Mouse (Mus musculus) ES-Bruce4 (cell line): ENCODE measurements at regions not wholly inside any gene's neighbourhood (a gene's known extent, or its start where the extent isn't known, plus 50 kb on each side); places are given as distances from the start of the nearest gene placed in this dataset.

Experiments used
- H3K27ac ChIP-seq: 2 replicates; pipeline ENCODE4 v1.5.1; 2012; ENCODE audit warnings: low read length, inconsistent platforms; ENCODE audit not compliant: insufficient read depth
- H3K27me3 ChIP-seq: 2 replicates; pipeline ENCODE4 v1.6.1; 2012; ENCODE audit warnings: mild to moderate bottlenecking, low read length, inconsistent platforms; ENCODE audit not compliant: control insufficient read depth, poor library complexity, insufficient read depth, severe bottlenecking
- H3K36me3 ChIP-seq: 2 replicates; pipeline ENCODE4 v1.6.1; 2012; ENCODE audit warnings: inconsistent platforms, mild to moderate bottlenecking, low read length, moderate library complexity; ENCODE audit not compliant: control insufficient read depth, poor library complexity, insufficient read depth, severe bottlenecking
- H3K4me1 ChIP-seq: one replicate; pipeline ENCODE4 v1.8.1; 2011; ENCODE audit warnings: low read length; ENCODE audit not compliant: control insufficient read depth, insufficient read depth
- H3K4me3 ChIP-seq: 2 replicates; pipeline ENCODE4 v1.5.1; 2011; ENCODE audit warnings: low read depth, mild to moderate bottlenecking, low read length
- H3K9ac ChIP-seq: 2 replicates; pipeline ENCODE4 v1.6.1; 2012; ENCODE audit warnings: low read depth, mild to moderate bottlenecking, inconsistent platforms; ENCODE audit not compliant: poor library complexity, severe bottlenecking
- H3K9me3 ChIP-seq: replicated peaks from 2 replicates; pipeline ENCODE4 v1.6.1; 2012; ENCODE audit warnings: mild to moderate bottlenecking, low read length, inconsistent platforms; ENCODE audit not compliant: control insufficient read depth, poor library complexity, insufficient read depth, severe bottlenecking
- CTCF ChIP-seq: IDR thresholded peaks from one replicate; pipeline ENCODE4 v1.8.1; 2011; ENCODE audit warnings: low read depth, low read length
- EP300 ChIP-seq: IDR thresholded peaks from 2 replicates; pipeline ENCODE4 v1.6.1; 2011; ENCODE audit warnings: low read depth, low read length; ENCODE audit not compliant: insufficient read depth
- POLR2A ChIP-seq: IDR thresholded peaks from one replicate; pipeline ENCODE4 v1.8.1; 2011; ENCODE audit warnings: low read length; ENCODE audit not compliant: insufficient read depth

GRCm38 (mm10) chr9:97170836-97171235 is 59.9 kb upstream of the Slc25a36 start:
- no peak overlapping the region for H3K4me3 ChIP-seq
- no peak overlapping the region for H3K27ac ChIP-seq
- no peaks in the 10 kb centered on the region for H3K27me3 ChIP-seq
- TF ChIP-seq POLR2A (no peak), CTCF (no peak), EP300 (no peak)
- no peak overlapping the region for H3K9ac ChIP-seq
- H3K36me3 ChIP-seq, result no peaks in the 10 kb centered on the region
- no peaks in the 10 kb centered on the region for H3K4me1 ChIP-seq
- H3K9me3 ChIP-seq, result no peaks in the 10 kb centered on the region

- Histone ChIP-seq H3K27ac (no peak overlapping the region), H3K4me3 (no peak overlapping the region), H3K4me1 (no peaks in the 10 kb centered on the region), H3K36me3 (no peaks in the 10 kb centered on the region), H3K9me3 (no peaks in the 10 kb centered on the region), H3K9ac (no peak overlapping the region), H3K27me3 (no peaks in the 10 kb centered on the region)
- no peak for TF ChIP-seq EP300
- TF ChIP-seq CTCF, result peak; percentile 6
These were observed 51.5 kb upstream of the Slc25a36 start for GRCm38 (mm10) chr9:97162465-97162864.
